Mouse (Mus musculus) olfactory bulb, adult 2 months (tissue): ENCODE data around the gene St6galnac4.

Experiments used
- CTCF ChIP-seq: fragments of 200-500 bp; IDR thresholded peaks from 2 replicates; pipeline ENCODE4 v1.5.1; 2012; ENCODE audit warnings: low read depth, mild to moderate bottlenecking, low read length, moderate library complexity; ENCODE audit not compliant: insufficient read depth
- POLR2A ChIP-seq: fragments of 200-500 bp; IDR thresholded peaks from 2 replicates; pipeline ENCODE4 v1.6.1; 2012; ENCODE audit warnings: mild to moderate bottlenecking, low read depth, low read length, moderate library complexity; ENCODE audit not compliant: insufficient read depth

DNA sequence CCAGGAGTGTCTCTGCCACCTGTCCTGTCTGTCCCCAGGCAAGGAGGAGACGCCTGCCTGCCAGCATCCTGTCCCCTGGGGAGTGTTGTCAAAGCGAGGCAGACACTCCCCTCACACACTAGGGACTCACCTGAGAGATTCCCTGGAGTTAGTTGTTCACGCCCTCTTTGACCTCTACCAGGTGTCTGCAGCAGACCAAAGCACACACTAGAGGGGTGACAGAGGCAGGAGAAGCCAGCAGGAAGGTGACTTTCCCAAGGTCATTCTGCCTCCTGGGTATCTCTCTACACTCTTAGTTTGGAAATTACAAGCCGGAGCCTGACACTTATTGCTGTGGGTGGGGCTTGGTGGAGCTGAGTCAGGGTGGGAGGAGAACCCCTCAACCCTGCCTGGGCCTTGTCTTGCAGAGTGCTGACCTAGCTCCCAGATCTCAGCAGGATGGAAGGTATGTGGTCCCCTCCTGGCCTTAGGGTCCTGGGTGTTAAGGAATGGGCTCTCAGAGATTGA lies 41.2 kb downstream of the St6galnac4 start:
- TF ChIP-seq CTCF (no peak), POLR2A (no peak)
